Mouse (Mus musculus) midbrain, embryonic 16.5 days (tissue): ENCODE results near the gene Shisal2a. TPM values are rescaled to one million over a fixed set of nuclear protein-coding genes. Genes with fewer than 3 reads are reported as not detected.

Experiments
- ATAC-seq: fragments of 200-750 bp; cut with Nextera tagmentation; 2 replicates; pipeline ENCODE4 v1.8.0; 2017; ENCODE audit warnings: moderate TSS enrichment
- H3K27ac ChIP-seq: fragments of 300-500 bp; sonication (generic); 2 replicates; pipeline ENCODE4 v1.5.1; 2014; ENCODE audit warnings: mild to moderate bottlenecking, low read length, mixed read lengths
- H3K27me3 ChIP-seq: fragments of 300-500 bp; sonication (generic); 2 replicates; pipeline ENCODE4 v1.6.1; 2014; ENCODE audit warnings: low read depth, low read length, mixed read lengths; ENCODE audit not compliant: control insufficient read depth, insufficient read depth
- H3K36me3 ChIP-seq: fragments of 300-500 bp; sonication (generic); 2 replicates; pipeline ENCODE4 v1.6.1; 2014; ENCODE audit warnings: mild to moderate bottlenecking, low read length, moderate library complexity, mixed read lengths; ENCODE audit not compliant: control insufficient read depth, insufficient read depth
- H3K4me1 ChIP-seq: fragments of 300-500 bp; sonication (generic); 2 replicates; pipeline ENCODE4 v1.6.1; 2014; ENCODE audit warnings: mild to moderate bottlenecking, low read length, mixed read lengths; ENCODE audit not compliant: control insufficient read depth, insufficient read depth
- H3K4me2 ChIP-seq: fragments of 300-500 bp; sonication (generic); 2 replicates; pipeline ENCODE4 v1.6.1; 2014; ENCODE audit warnings: mild to moderate bottlenecking, low read length, mixed read lengths
- H3K4me3 ChIP-seq: fragments of 300-500 bp; sonication (generic); 2 replicates; pipeline ENCODE4 v1.5.1; 2014; ENCODE audit warnings: low read depth, mild to moderate bottlenecking, low read length, moderate library complexity, mixed read lengths
- H3K9ac ChIP-seq: fragments of 300-500 bp; sonication (generic); 2 replicates; pipeline ENCODE4 v1.6.1; 2014; ENCODE audit warnings: low read depth, low read length, mixed read lengths
- H3K9me3 ChIP-seq: fragments of 300-500 bp; sonication (generic); replicated peaks from 2 replicates; pipeline ENCODE4 v1.6.1; 2014; ENCODE audit warnings: mild to moderate bottlenecking, low read length, mixed read lengths; ENCODE audit not compliant: control insufficient read depth, poor library complexity, severe bottlenecking
- WGBS: fragments of 180-500 bp; shearing (Covaris S2); extraction: QIAGEN DNeasy Blood & Tissue Kit; methylation state at CpG from one replicate; pipeline ENCODE4 v1.1.7; 2014; 5-methylcytosine and 5-hydroxymethylcytosine counted together
- polyA plus RNA-seq: library from polyadenylated mRNA; unstranded; fragments of >200 nt; fragmentation: Nextera tagmentation; extraction: Ambion mirVana; gene quantifications from 2 replicates; pipeline ENCODE4 v1.2.1, GENCODE M21; 2015

Gene Shisal2a
- polyA plus RNA-seq: 6.8 and 6.9 TPM in 2 replicates

- H3K4me2 ChIP-seq: peak within 1 kb of the TSS; percentile 70
- peak within 1 kb of the TSS; percentile 4; the same call in 1 of the 2 replicates for H3K27ac ChIP-seq
- peak within 1 kb of the TSS; percentile 69 for H3K9ac ChIP-seq
- ATAC-seq: peak; percentile 60
- no peaks in the 10 kb centered on the region for H3K9me3 ChIP-seq
- H3K27me3 ChIP-seq: peaks cover 4% of the 10 kb centered on the region; the same call in 1 of the 2 replicates
- no peaks in the 10 kb centered on the region for H3K36me3 ChIP-seq
- H3K4me3 ChIP-seq: peak within 1 kb of the TSS; percentile 48
- WGBS: 2% methylated on average over 55 of the region's 55 CpGs
- peaks cover 4% of the 10 kb centered on the region for H3K4me1 ChIP-seq
Observed at GRCm38 (mm10) chr4:108383183-108383714, at the start of gene Shisal2a. Gene Shisal2a, minus strand, starts transcription at chr4:108383349.

- Histone ChIP-seq H3K27ac (peak overlapping the region; percentile 58), H3K4me2 (no peak overlapping the region), H3K4me1 (peaks cover 11% of the 10 kb centered on the region), H3K9me3 (no peaks in the 10 kb centered on the region), H3K36me3 (no peaks in the 10 kb centered on the region), H3K27me3 (no peaks in the 10 kb centered on the region), H3K9ac (no peak overlapping the region), H3K4me3 (no peak overlapping the region)
- WGBS: 28% methylated on average over 2 of the region's 2 CpGs
- ATAC-seq: no peak
Observed at GRCm38 (mm10) chr4:108431561-108431936, 48.4 kb upstream of the Shisal2a start.

- no peak overlapping the region for H3K9ac ChIP-seq
- WGBS: 21% methylated on average over 4 of the region's 4 CpGs
Observed at GRCm38 (mm10) chr4:108430656-108431560, 47.8 kb upstream of the Shisal2a start.

GRCm38 (mm10) chr4:108428341-108428721 lies 45.2 kb upstream of the Shisal2a start:
- Histone ChIP-seq H3K4me1 (peaks cover 11% of the 10 kb centered on the region), H3K9ac (no peak overlapping the region), H3K9me3 (no peaks in the 10 kb centered on the region), H3K4me2 (no peak overlapping the region), H3K27me3 (no peaks in the 10 kb centered on the region), H3K36me3 (no peaks in the 10 kb centered on the region), H3K27ac (no peak overlapping the region), H3K4me3 (no peak overlapping the region)
- ATAC-seq: no peak
- WGBS: 79% methylated on average over 6 of the region's 6 CpGs

More at GRCm38 (mm10) chr4:108430656-108431560, 47.8 kb upstream of the Shisal2a start:
- H3K4me2 ChIP-seq: no peak overlapping the region
- peak; percentile 91 for ATAC-seq
- H3K27ac ChIP-seq: peak overlapping the region; percentile 58
- no peaks in the 10 kb centered on the region for H3K27me3 ChIP-seq
- no peaks in the 10 kb centered on the region for H3K9me3 ChIP-seq
- H3K4me1 ChIP-seq: peaks cover 11% of the 10 kb centered on the region
- no peaks in the 10 kb centered on the region for H3K36me3 ChIP-seq
- no peak overlapping the region for H3K4me3 ChIP-seq

- no peak overlapping the region for H3K9ac ChIP-seq
- peaks cover 11% of the 10 kb centered on the region for H3K4me1 ChIP-seq
- no peaks in the 10 kb centered on the region for H3K36me3 ChIP-seq
- no peak for ATAC-seq
- H3K4me3 ChIP-seq: no peak overlapping the region
- H3K27me3 ChIP-seq: no peaks in the 10 kb centered on the region
- no peaks in the 10 kb centered on the region for H3K9me3 ChIP-seq
- no peak overlapping the region for H3K27ac ChIP-seq
- WGBS: 80% methylated on average over 11 of the region's 11 CpGs
- H3K4me2 ChIP-seq: no peak overlapping the region
Observed at GRCm38 (mm10) chr4:108427719-108428340, 44.7 kb upstream of the Shisal2a start.

- 88% methylated on average over 2 of the region's 2 CpGs for WGBS
Observed at GRCm38 (mm10) chr4:108424587-108424986, 41.4 kb upstream of the Shisal2a start.

GRCm38 (mm10) chr4:108407621-108408020 lies 24.5 kb upstream of the Shisal2a start:
- H3K4me1 ChIP-seq: peaks cover 9% of the 10 kb centered on the region; the same call in 1 of the 2 replicates
- H3K4me2 ChIP-seq: no peak overlapping the region
- no peak overlapping the region for H3K27ac ChIP-seq
- no peak for ATAC-seq
- 52% methylated on average over 8 of the region's 8 CpGs for WGBS
- no peaks in the 10 kb centered on the region for H3K27me3 ChIP-seq
- no peak overlapping the region for H3K9ac ChIP-seq
- H3K4me3 ChIP-seq: no peak overlapping the region
- no peaks in the 10 kb centered on the region for H3K36me3 ChIP-seq
- no peaks in the 10 kb centered on the region for H3K9me3 ChIP-seq

More at GRCm38 (mm10) chr4:108424587-108424986, 41.4 kb upstream of the Shisal2a start:
- no peak overlapping the region for H3K4me2 ChIP-seq
- no peak overlapping the region for H3K27ac ChIP-seq
- ATAC-seq: no peak
- no peak overlapping the region for H3K4me3 ChIP-seq
- no peaks in the 10 kb centered on the region for H3K27me3 ChIP-seq
- no peaks in the 10 kb centered on the region for H3K36me3 ChIP-seq
- no peaks in the 10 kb centered on the region for H3K9me3 ChIP-seq
- H3K4me1 ChIP-seq: no peaks in the 10 kb centered on the region
- H3K9ac ChIP-seq: no peak overlapping the region

- H3K27ac ChIP-seq: peak within 1 kb of the TSS; percentile 43
- H3K4me1 ChIP-seq: peaks cover 9% of the 10 kb centered on the region; the same call in 1 of the 2 replicates
- H3K9me3 ChIP-seq: no peaks in the 10 kb centered on the region
- 9% methylated on average over 15 of the region's 15 CpGs for WGBS
- peak within 1 kb of the TSS; percentile 76 for H3K9ac ChIP-seq
- H3K36me3 ChIP-seq: no peaks in the 10 kb centered on the region
- no peaks in the 10 kb centered on the region for H3K27me3 ChIP-seq
- peak within 1 kb of the TSS; percentile 94 for H3K4me2 ChIP-seq
- ATAC-seq: peak; percentile 46; the same call in 1 of the 2 replicates
- H3K4me3 ChIP-seq: peak within 1 kb of the TSS; percentile 51
Observed at GRCm38 (mm10) chr4:108406861-108407401, 23.8 kb upstream of the Shisal2a start, which contains the start of gene Gpx7. Gene Gpx7, minus strand, starts transcription at chr4:108406961.
